ENCODE assay signal across 8 mouse cellular contexts in the genomic region with DNA sequence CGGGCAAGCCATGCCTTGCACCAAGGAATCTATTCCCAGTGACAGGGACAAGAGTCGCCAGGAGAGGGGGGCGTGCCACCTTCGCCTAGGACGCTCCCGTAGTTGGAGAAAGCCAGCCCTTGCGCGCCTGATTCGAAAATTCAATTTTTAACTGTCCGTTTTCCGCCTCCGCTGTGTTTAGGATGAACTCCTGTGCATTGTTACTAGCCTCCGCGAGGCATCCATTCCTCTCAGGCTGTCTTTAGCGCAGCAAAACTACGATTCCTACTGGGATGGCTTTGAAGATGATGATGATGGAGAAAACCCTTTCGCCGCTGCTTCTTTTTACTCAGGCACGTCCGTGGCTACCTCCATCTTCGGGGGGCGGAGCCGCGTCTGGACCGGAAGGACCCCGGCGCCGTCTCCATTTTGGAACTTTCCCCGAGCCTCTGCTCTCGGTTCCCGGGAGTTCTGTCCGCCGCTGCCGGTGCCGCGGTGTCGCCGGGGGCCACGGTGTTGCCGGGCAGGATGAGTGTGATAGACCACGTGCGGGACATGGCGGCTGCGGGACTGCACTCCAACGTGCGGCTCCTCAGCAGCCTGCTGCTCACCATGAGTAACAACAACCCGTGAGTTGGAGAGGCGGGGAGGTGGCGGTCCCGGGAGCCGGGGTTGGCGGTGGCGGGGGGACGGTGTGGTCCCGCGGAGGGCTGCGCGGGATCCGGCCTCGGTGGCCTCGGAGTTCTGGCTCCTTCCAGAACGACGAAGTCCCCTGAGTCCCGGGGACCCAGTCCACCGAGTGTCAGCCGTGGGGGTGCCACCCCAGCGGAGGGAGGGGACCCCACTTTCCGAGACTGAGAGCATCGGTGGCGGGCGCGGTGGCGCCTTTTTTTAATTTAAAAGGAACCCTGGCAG. TPM values are rescaled to one million over a fixed set of nuclear protein-coding genes. Genes with fewer than 3 reads are reported as not detected.
A peak's percentile ranks its signal among the peaks of the same experiment; 100 is the strongest.
DNase-seq lines count a peak whose midpoint lies in the region; ATAC-seq and TF ChIP-seq lines count a peak whose summit lies in the region.

No protein-coding gene starts in this region.

- H3K36me3 ChIP-seq in embryonic facial prominence, embryonic 14.5 days (ENCODE audit: control insufficient read depth, insufficient read depth, low read length), result peaks cover 6% of the 10 kb centered on the region; the same call in 1 of the 2 replicates
- peaks cover 4% of the 10 kb centered on the region; the same call in 1 of the 2 replicates for H3K36me3 ChIP-seq in limb, embryonic 14.5 days (ENCODE audit: control insufficient read depth, insufficient read depth, low read length)
- no peaks in the 10 kb centered on the region for H3K36me3 ChIP-seq in midbrain, postnatal 0 days (ENCODE audit: insufficient read depth, low read length)

- H3K27me3 ChIP-seq in embryonic facial prominence, embryonic 14.5 days (replicated peaks; ENCODE audit: control insufficient read depth, insufficient read depth, low read length), result no peaks in the 10 kb centered on the region
- H3K27me3 ChIP-seq in limb, embryonic 14.5 days (ENCODE audit: control insufficient read depth, insufficient read depth, low read length), result no peaks in the 10 kb centered on the region
- H3K27me3 ChIP-seq in midbrain, postnatal 0 days (ENCODE audit: insufficient read depth, low read length), result no peaks in the 10 kb centered on the region

- TF ChIP-seq CTCF in midbrain, postnatal 0 days (IDR thresholded peaks at IDR 0.05), result peak; percentile 55

- peak overlapping the region; percentile 92 for H3K4me2 ChIP-seq in embryonic facial prominence, embryonic 14.5 days (ENCODE audit: low read depth, low read length)
- peak overlapping the region; percentile 84 for H3K4me2 ChIP-seq in limb, embryonic 14.5 days (replicated peaks; ENCODE audit: low read depth, low read length, severe bottlenecking)
- H3K4me2 ChIP-seq in midbrain, postnatal 0 days (ENCODE audit: low read depth, low read length, poor library complexity, severe bottlenecking), result peak overlapping the region; percentile 85

- 0% methylated on average over 40 of the region's 73 CpGs for WGBS in embryonic facial prominence, embryonic 14.5 days
- 1% methylated on average over 62 of the region's 73 CpGs for WGBS in limb, embryonic 14.5 days
- WGBS in midbrain, postnatal 0 days, result under 1% methylated on average over 71 of the region's 73 CpGs

- ATAC-seq in embryonic facial prominence, embryonic 14.5 days (ENCODE audit: low read depth), result peak; percentile 90
- ATAC-seq in limb, embryonic 14.5 days (ENCODE audit: low FRiP score, low read depth), result peak; percentile 91
- peak; percentile 86 for ATAC-seq in midbrain, postnatal 0 days (ENCODE audit: low FRiP score)

- peak overlapping the region; percentile 96 for H3K9ac ChIP-seq in embryonic facial prominence, embryonic 14.5 days (ENCODE audit: low read depth, low read length)
- peak overlapping the region; percentile 92 for H3K9ac ChIP-seq in limb, embryonic 14.5 days (ENCODE audit: low read depth, low read length, severe bottlenecking)
- peak overlapping the region; percentile 87 for H3K9ac ChIP-seq in midbrain, postnatal 0 days (replicated peaks; ENCODE audit: low read length, poor library complexity, severe bottlenecking)

- DNase-seq in 3T3-L1 (ENCODE audit: low read depth, low spot score), result peak; percentile 86
- peak; percentile 75 to 84 for DNase-seq in adrenal gland, postnatal 4 days (ENCODE audit: low spot score in 2 of 2)
- DNase-seq in embryonic facial prominence, embryonic 14.5 days (ENCODE audit: low spot score), result peak; percentile 93
- DNase-seq in heart, adult 8-10 months (ENCODE audit: low spot score), result peak; percentile 93
- DNase-seq in kidney, adult 9 months, result peak; percentile 94
- DNase-seq in limb, embryonic 14.5 days (ENCODE audit: low spot score), result peak; percentile 88
- DNase-seq in midbrain, postnatal 0 days (ENCODE audit: low spot score), result peak; percentile 92
- peak; percentile 81 to 90 for DNase-seq in spleen, postnatal 14 days (ENCODE audit: low spot score in 2 of 2)

- H3K27ac ChIP-seq in embryonic facial prominence, embryonic 14.5 days (replicated peaks; ENCODE audit: low read depth, low read length), result peak overlapping the region; percentile 87
- peak overlapping the region; percentile 90 for H3K27ac ChIP-seq in limb, embryonic 14.5 days (replicated peaks; ENCODE audit: low read depth, low read length)
- peak overlapping the region; percentile 95 for H3K27ac ChIP-seq in midbrain, postnatal 0 days (ENCODE audit: low read depth, low read length)

- no peak for TF ChIP-seq POLR2A in limb, embryonic 14.5 days (IDR thresholded peaks at IDR 0.05; ENCODE audit: borderline replicate concordance, extremely low read depth, insufficient read depth, insufficient read length)

- peaks cover 7% of the 10 kb centered on the region; the same call in 1 of the 2 replicates for H3K4me1 ChIP-seq in embryonic facial prominence, embryonic 14.5 days (ENCODE audit: control insufficient read depth, insufficient read depth, low read length)
- peaks cover 5% of the 10 kb centered on the region for H3K4me1 ChIP-seq in limb, embryonic 14.5 days (ENCODE audit: control insufficient read depth, insufficient read depth, low read length)
- no peaks in the 10 kb centered on the region; the same call in 1 of the 2 replicates for H3K4me1 ChIP-seq in midbrain, postnatal 0 days (ENCODE audit: insufficient read depth, low read length)

- H3K9me3 ChIP-seq in embryonic facial prominence, embryonic 14.5 days (ENCODE audit: control insufficient read depth, low read length), result no peaks in the 10 kb centered on the region
- H3K9me3 ChIP-seq in limb, embryonic 14.5 days (ENCODE audit: control insufficient read depth, low read length), result no peaks in the 10 kb centered on the region
- H3K9me3 ChIP-seq in midbrain, postnatal 0 days (ENCODE audit: low read length), result no peaks in the 10 kb centered on the region

- H3K4me3 ChIP-seq in embryonic facial prominence, embryonic 14.5 days (ENCODE audit: low read depth, low read length), result peak overlapping the region; percentile 94
- peak overlapping the region; percentile 98 for H3K4me3 ChIP-seq in limb, embryonic 14.5 days (replicated peaks; ENCODE audit: low read length)
- peak overlapping the region; percentile 93 for H3K4me3 ChIP-seq in midbrain, postnatal 0 days (ENCODE audit: low read depth, low read length)

RNA-seq across cellular contexts. Expression of gene Anapc7, which starts 0.8 kb away (rescaled TPM):
- 10 to 100 TPM; 54.5 to 60.0 TPM for total RNA-seq in adrenal gland, postnatal 4 days (2021)
- 23.1 and 24.9 TPM in 2 replicates for polyA plus RNA-seq in embryonic facial prominence, embryonic 14.5 days (2014; fragmentation: Nextera tagmentation; extraction: Ambion mirVana)
- 10 to 100 TPM; 30.2 to 35.9 (median 33.9) TPM for total RNA-seq in heart, adult 8-10 months (2022)
- 44.8 and 49.8 TPM in 2 replicates for polyA plus RNA-seq in limb, embryonic 14.5 days (2012; rRNA removed)
- 27.6 and 31.2 TPM in 2 replicates for polyA plus RNA-seq in limb, embryonic 14.5 days (2014; fragmentation: Nextera tagmentation; extraction: Ambion mirVana)
- total RNA-seq in midbrain, postnatal 0 days (2014; rRNA removed), result 29.3 and 34.3 TPM in 2 replicates
- polyA plus RNA-seq in midbrain, postnatal 0 days (2015; fragmentation: Nextera tagmentation; extraction: Ambion mirVana), result 42.8 and 43.5 TPM in 2 replicates

RNA-seq across cellular contexts. Expression of gene Arpc3, which starts 30.6 kb away (rescaled TPM):
- total RNA-seq in adrenal gland, postnatal 4 days (2021), result 100 to 1,000 TPM; 164 to 180 TPM
- 50.3 and 51.8 TPM in 2 replicates for polyA plus RNA-seq in embryonic facial prominence, embryonic 14.5 days (2014; fragmentation: Nextera tagmentation; extraction: Ambion mirVana)
- 10 to 100 TPM; 84.9 to 93.6 (median 88.1) TPM for total RNA-seq in heart, adult 8-10 months (2022)
- polyA plus RNA-seq in limb, embryonic 14.5 days (2012; rRNA removed), result 180 and 241 TPM in 2 replicates
- 46.2 and 51.0 TPM in 2 replicates for polyA plus RNA-seq in limb, embryonic 14.5 days (2014; fragmentation: Nextera tagmentation; extraction: Ambion mirVana)
- total RNA-seq in midbrain, postnatal 0 days (2014; rRNA removed), result 162 and 188 TPM in 2 replicates
- 134 and 137 TPM in 2 replicates for polyA plus RNA-seq in midbrain, postnatal 0 days (2015; fragmentation: Nextera tagmentation; extraction: Ambion mirVana)

RNA-seq across cellular contexts. Expression of gene Fam216a, which starts 50.2 kb away (rescaled TPM):
- total RNA-seq in adrenal gland, postnatal 4 days (2021), result 10 to 100 TPM; 43.4 to 45.3 TPM
- 73.9 and 77.3 TPM in 2 replicates for polyA plus RNA-seq in embryonic facial prominence, embryonic 14.5 days (2014; fragmentation: Nextera tagmentation; extraction: Ambion mirVana)
- total RNA-seq in heart, adult 8-10 months (2022), result 10 to 100 TPM; 11.6 to 14.3 (median 12.7) TPM
- polyA plus RNA-seq in limb, embryonic 14.5 days (2012; rRNA removed), result 79.1 and 80.4 TPM in 2 replicates
- 78.1 and 82.8 TPM in 2 replicates for polyA plus RNA-seq in limb, embryonic 14.5 days (2014; fragmentation: Nextera tagmentation; extraction: Ambion mirVana)
- 131 and 139 TPM in 2 replicates for total RNA-seq in midbrain, postnatal 0 days (2014; rRNA removed)
- polyA plus RNA-seq in midbrain, postnatal 0 days (2015; fragmentation: Nextera tagmentation; extraction: Ambion mirVana), result 156 and 160 TPM in 2 replicates

RNA-seq across cellular contexts. Expression of gene Gpn3, which starts 50.6 kb away (rescaled TPM):
- 10 to 100 TPM; 34.9 to 41.1 TPM for total RNA-seq in adrenal gland, postnatal 4 days (2021)
- polyA plus RNA-seq in embryonic facial prominence, embryonic 14.5 days (2014; fragmentation: Nextera tagmentation; extraction: Ambion mirVana), result 62.1 and 64.7 TPM in 2 replicates
- 10 to 100 TPM; 25.3 to 32.1 (median 30.4) TPM for total RNA-seq in heart, adult 8-10 months (2022)
- polyA plus RNA-seq in limb, embryonic 14.5 days (2012; rRNA removed), result 73.1 and 74.2 TPM in 2 replicates
- polyA plus RNA-seq in limb, embryonic 14.5 days (2014; fragmentation: Nextera tagmentation; extraction: Ambion mirVana), result 63.4 and 64.1 TPM in 2 replicates
- total RNA-seq in midbrain, postnatal 0 days (2014; rRNA removed), result 20.8 and 37.9 TPM in 2 replicates
- 41.8 and 44.4 TPM in 2 replicates for polyA plus RNA-seq in midbrain, postnatal 0 days (2015; fragmentation: Nextera tagmentation; extraction: Ambion mirVana)

Comparison
In these comparisons a context has a peak if more than half of its experiments do, and no peak if none do; other contexts are left out.
1. Peak in every context shown above with its lines: DNase-seq, ATAC-seq, H3K4me3 ChIP-seq and H3K27ac ChIP-seq.